Comparison of ENCODE assay signal across 16 mouse cellular contexts in the genomic region with DNA sequence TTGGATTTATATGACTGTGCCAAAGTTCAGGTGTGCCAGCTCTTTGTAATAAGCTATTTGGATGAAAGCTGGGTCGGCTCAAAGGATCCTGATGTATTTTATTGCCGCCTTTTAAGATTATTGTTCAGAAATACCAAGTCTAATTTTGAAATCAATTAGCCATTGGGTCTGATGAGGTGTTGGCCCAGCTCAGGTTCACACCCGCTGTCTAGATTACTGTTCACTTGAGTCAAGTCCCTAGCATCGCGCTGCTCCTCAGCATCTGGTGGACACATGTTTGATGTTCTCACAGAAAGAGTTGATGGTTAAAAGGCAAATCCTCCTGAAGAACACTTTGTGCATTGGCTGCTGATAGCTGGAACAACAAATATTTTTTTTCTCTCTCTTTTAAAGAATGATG.
"Had no signal": no experiment of that assay in that cellular context is flagged by ENCODE, and none has a peak within 500 bp of the region (broad histone marks: within the 10 kb centered on the region; RNA-seq: fewer than 3 reads in every experiment).

No protein-coding gene starts in this region.

- H3K9me3 ChIP-seq: liver, embryonic 15.5 days; lung, embryonic 15.5 days; midbrain, embryonic 15.5 days; neural tube, embryonic 13.5 days had no signal

- H3K4me1 ChIP-seq: liver, embryonic 15.5 days; lung, embryonic 15.5 days; megakaryocyte, embryonic 14.5 days; midbrain, embryonic 15.5 days; neural tube, embryonic 13.5 days had no signal

- H3K27ac ChIP-seq: kidney, postnatal 0 days; liver, embryonic 15.5 days; lung, embryonic 15.5 days; macrophage; midbrain, embryonic 15.5 days; neural tube, embryonic 13.5 days had no signal

- H3K27me3 ChIP-seq: liver, embryonic 15.5 days; lung, embryonic 15.5 days; megakaryocyte, embryonic 14.5 days; midbrain, embryonic 15.5 days; neural tube, embryonic 13.5 days had no signal

- H3K36me3 ChIP-seq: liver, embryonic 15.5 days; lung, embryonic 15.5 days; midbrain, embryonic 15.5 days; neural tube, embryonic 13.5 days had no signal

- H3K4me3 ChIP-seq: liver, embryonic 15.5 days; lung, embryonic 15.5 days; megakaryocyte, embryonic 14.5 days; midbrain, embryonic 15.5 days; neural tube, embryonic 13.5 days had no signal

- H3K9ac ChIP-seq: liver, embryonic 15.5 days; lung, embryonic 15.5 days; midbrain, embryonic 15.5 days; neural tube, embryonic 13.5 days had no signal

- DNase-seq: kidney, adult 8-10 months; kidney, postnatal 36 days; layer of hippocampus, adult 9-11 months; lung, postnatal 14 days; right cerebral cortex, adult 18-20 months; right cerebral cortex, postnatal 25 days; thymus, postnatal 36 days had no signal

- ATAC-seq: midbrain, embryonic 15.5 days had no signal

- H3K4me2 ChIP-seq: liver, embryonic 11.5 days; liver, embryonic 15.5 days; lung, embryonic 15.5 days; midbrain, embryonic 11.5 days; midbrain, embryonic 15.5 days; neural tube, embryonic 13.5 days had no signal
